Mouse (Mus musculus) liver, postnatal 0 days (tissue): Measurements from ENCODE around the gene Erh. TPM values are rescaled to one million over a fixed set of nuclear protein-coding genes. Genes with fewer than 3 reads are reported as not detected.

ENCODE experiments used
- ATAC-seq: fragments of 200-750 bp; cut with Nextera tagmentation; 2 replicates; pipeline ENCODE4 v1.8.0; 2017; ENCODE audit warnings: mild to moderate bottlenecking, moderate library complexity
- DNase-seq: peaks from one replicate; pipeline ENCODE4 v3.0.0-alpha.2; 2016
- H3K27ac ChIP-seq: fragments of 300-500 bp; sonication (generic); 2 replicates; pipeline ENCODE4 v1.5.1; 2014; ENCODE audit warnings: antibody characterized with exemption, moderate library complexity, mild to moderate bottlenecking, low read depth
- H3K27me3 ChIP-seq: fragments of 300-500 bp; sonication (generic); 2 replicates; pipeline ENCODE4 v1.6.1; 2014; ENCODE audit warnings: low read length, control low read depth, mixed read lengths; ENCODE audit not compliant: insufficient read depth
- H3K36me3 ChIP-seq: fragments of 300-500 bp; sonication (generic); replicated peaks from 2 replicates; pipeline ENCODE4 v1.6.1; 2014; ENCODE audit warnings: mild to moderate bottlenecking, control low read depth, low read length, moderate library complexity, mixed read lengths; ENCODE audit not compliant: insufficient read depth
- H3K4me1 ChIP-seq: fragments of 300-500 bp; sonication (generic); 2 replicates; pipeline ENCODE4 v1.6.1; 2014; ENCODE audit warnings: antibody characterized with exemption, mild to moderate bottlenecking, control low read depth; ENCODE audit not compliant: insufficient read depth
- H3K4me2 ChIP-seq: fragments of 300-500 bp; sonication (generic); 2 replicates; pipeline ENCODE4 v1.6.1; 2014; ENCODE audit warnings: low read depth, mild to moderate bottlenecking, low read length, moderate library complexity, mixed read lengths
- H3K4me3 ChIP-seq: fragments of 300-500 bp; sonication (generic); 2 replicates; pipeline ENCODE4 v1.5.1; 2014; ENCODE audit warnings: low read depth, low read length
- H3K9ac ChIP-seq: fragments of 300-500 bp; sonication (generic); replicated peaks from 2 replicates; pipeline ENCODE4 v1.6.1; 2014; ENCODE audit warnings: mild to moderate bottlenecking, moderate library complexity
- H3K9me3 ChIP-seq: fragments of 300-500 bp; sonication (generic); 2 replicates; pipeline ENCODE4 v1.6.1; 2016; ENCODE audit warnings: mild to moderate bottlenecking, control low read depth, low read length, mixed read lengths
- CTCF ChIP-seq: sonication (generic); IDR thresholded peaks from 2 replicates; pipeline ENCODE4 v1.5.1; 2016; ENCODE audit warnings: antibody characterized with exemption, low read depth
- EP300 ChIP-seq: IDR thresholded peaks from 2 replicates; pipeline ENCODE4 v1.6.1; 2016; ENCODE audit warnings: antibody characterized with exemption, low read depth, mild to moderate bottlenecking
- WGBS: fragments of 180-500 bp; shearing (Covaris S2); extraction: QIAGEN DNeasy Blood & Tissue Kit; methylation state at CpG from one replicate; pipeline ENCODE4 v1.1.7; 2014; ENCODE audit not compliant: insufficient replicate concordance; 5-methylcytosine and 5-hydroxymethylcytosine counted together
- polyA plus RNA-seq: library from polyadenylated mRNA; unstranded; fragments of >200 nt; fragmentation: Nextera tagmentation; extraction: Ambion mirVana; gene quantifications from 2 replicates; pipeline ENCODE4 v1.2.1, GENCODE M21; 2015

Erh gene
- polyA plus RNA-seq, 1 experiment from 2014 or later = 92.2 TPM

GRCm38 (mm10) chr12:80604218-80604617 lies 39.9 kb downstream of the Erh start:
- ATAC-seq (no peak), DNase-seq (no peak)
- no peak for TF ChIP-seq CTCF
- TF ChIP-seq EP300 = no peak
- Histone ChIP-seq H3K36me3 (no peaks in the 10 kb centered on the region), H3K27me3 (no peaks in the 10 kb centered on the region), H3K4me1 (peaks cover 17% of the 10 kb centered on the region), H3K9ac (no peak overlapping the region), H3K4me3 (no peak overlapping the region), H3K27ac (no peak overlapping the region), H3K4me2 (no peak overlapping the region), H3K9me3 (no peaks in the 10 kb centered on the region)
- 78% methylated on average over 2 of the region's 2 CpGs for WGBS

GRCm38 (mm10) chr12:80603566-80603965 lies 40.6 kb downstream of the Erh start:
- H3K9ac ChIP-seq = no peak overlapping the region
- H3K4me3 ChIP-seq = no peak overlapping the region
- peak; percentile 60; the same call in 1 of the 2 replicates for ATAC-seq
- no peaks in the 10 kb centered on the region for H3K36me3 ChIP-seq
- 7% methylated on average over 4 of the region's 4 CpGs for WGBS
- H3K9me3 ChIP-seq = no peaks in the 10 kb centered on the region
- no peak overlapping the region for H3K4me2 ChIP-seq
- H3K4me1 ChIP-seq = peaks cover 20% of the 10 kb centered on the region
- peak overlapping the region; percentile 44; the same call in 1 of the 2 replicates for H3K27ac ChIP-seq
- DNase-seq = peak; percentile 66
- no peak for TF ChIP-seq CTCF
- no peaks in the 10 kb centered on the region for H3K27me3 ChIP-seq

GRCm38 (mm10) chr12:80602432-80602831 lies 41.7 kb downstream of the Erh start:
- 77% methylated on average over 5 of the region's 5 CpGs for WGBS

GRCm38 (mm10) chr12:80601597-80602269 lies 42.4 kb downstream of the Erh start:
- peaks cover 22% of the 10 kb centered on the region for H3K4me1 ChIP-seq
- ATAC-seq = no peak
- no peak overlapping the region for H3K4me3 ChIP-seq
- no peak overlapping the region for H3K9ac ChIP-seq
- no peak overlapping the region for H3K27ac ChIP-seq
- 78% methylated on average over 9 of the region's 9 CpGs for WGBS
- no peaks in the 10 kb centered on the region for H3K9me3 ChIP-seq
- H3K27me3 ChIP-seq = no peaks in the 10 kb centered on the region
- no peak overlapping the region for H3K4me2 ChIP-seq
- DNase-seq = no peak
- H3K36me3 ChIP-seq = no peaks in the 10 kb centered on the region
- TF ChIP-seq CTCF (no peak), EP300 (no peak)

More at GRCm38 (mm10) chr12:80602432-80602831, 41.7 kb downstream of the Erh start:
- Histone ChIP-seq H3K4me3 (no peak overlapping the region), H3K4me1 (peaks cover 22% of the 10 kb centered on the region), H3K36me3 (no peaks in the 10 kb centered on the region), H3K4me2 (no peak overlapping the region), H3K27me3 (no peaks in the 10 kb centered on the region), H3K9ac (no peak overlapping the region), H3K27ac (no peak overlapping the region), H3K9me3 (no peaks in the 10 kb centered on the region)
- ATAC-seq (no peak), DNase-seq (no peak)
- no peak for TF ChIP-seq EP300
- TF ChIP-seq CTCF = no peak

GRCm38 (mm10) chr12:80598756-80599155 lies 45.4 kb downstream of the Erh start:
- DNase-seq (peak; percentile 31), ATAC-seq (peak; percentile 40; the same call in 1 of the 2 replicates)
- Histone ChIP-seq H3K9me3 (no peaks in the 10 kb centered on the region), H3K4me3 (no peak overlapping the region), H3K9ac (no peak overlapping the region), H3K4me1 (peaks cover 15% of the 10 kb centered on the region), H3K27me3 (no peaks in the 10 kb centered on the region), H3K4me2 (no peak overlapping the region), H3K27ac (peak overlapping the region; percentile 29; the same call in 1 of the 2 replicates), H3K36me3 (no peaks in the 10 kb centered on the region)
- WGBS = 61% methylated on average over 6 of the region's 6 CpGs
- TF ChIP-seq EP300 (no peak), CTCF (0 out of 2 replicates have a peak, but pooled peaks have one; percentile 13)

- 55% methylated on average over 7 of the region's 7 CpGs for WGBS
- Histone ChIP-seq H3K9ac (no peak overlapping the region), H3K27me3 (no peaks in the 10 kb centered on the region), H3K9me3 (no peaks in the 10 kb centered on the region), H3K4me3 (no peak overlapping the region), H3K27ac (no peak overlapping the region), H3K36me3 (no peaks in the 10 kb centered on the region), H3K4me1 (peaks cover 11% of the 10 kb centered on the region), H3K4me2 (no peak overlapping the region)
- no peak for TF ChIP-seq CTCF
- ATAC-seq (no peak), DNase-seq (no peak)
Observed at GRCm38 (mm10) chr12:80598236-80598635, 45.9 kb downstream of the Erh start.

- Histone ChIP-seq H3K4me2 (no peak overlapping the region), H3K27me3 (no peaks in the 10 kb centered on the region), H3K9me3 (no peaks in the 10 kb centered on the region), H3K4me3 (no peak overlapping the region), H3K36me3 (no peaks in the 10 kb centered on the region), H3K27ac (no peak overlapping the region), H3K4me1 (peaks cover 8% of the 10 kb centered on the region; the same call in 1 of the 2 replicates), H3K9ac (no peak overlapping the region)
- WGBS = 64% methylated on average over 4 of the region's 4 CpGs
- ATAC-seq (no peak), DNase-seq (no peak)
- TF ChIP-seq CTCF (no peak), EP300 (no peak)
Observed at GRCm38 (mm10) chr12:80595968-80596367, 48.2 kb downstream of the Erh start.
